Comparison of ENCODE assay signal across 8 mouse cellular contexts in the genomic region with DNA sequence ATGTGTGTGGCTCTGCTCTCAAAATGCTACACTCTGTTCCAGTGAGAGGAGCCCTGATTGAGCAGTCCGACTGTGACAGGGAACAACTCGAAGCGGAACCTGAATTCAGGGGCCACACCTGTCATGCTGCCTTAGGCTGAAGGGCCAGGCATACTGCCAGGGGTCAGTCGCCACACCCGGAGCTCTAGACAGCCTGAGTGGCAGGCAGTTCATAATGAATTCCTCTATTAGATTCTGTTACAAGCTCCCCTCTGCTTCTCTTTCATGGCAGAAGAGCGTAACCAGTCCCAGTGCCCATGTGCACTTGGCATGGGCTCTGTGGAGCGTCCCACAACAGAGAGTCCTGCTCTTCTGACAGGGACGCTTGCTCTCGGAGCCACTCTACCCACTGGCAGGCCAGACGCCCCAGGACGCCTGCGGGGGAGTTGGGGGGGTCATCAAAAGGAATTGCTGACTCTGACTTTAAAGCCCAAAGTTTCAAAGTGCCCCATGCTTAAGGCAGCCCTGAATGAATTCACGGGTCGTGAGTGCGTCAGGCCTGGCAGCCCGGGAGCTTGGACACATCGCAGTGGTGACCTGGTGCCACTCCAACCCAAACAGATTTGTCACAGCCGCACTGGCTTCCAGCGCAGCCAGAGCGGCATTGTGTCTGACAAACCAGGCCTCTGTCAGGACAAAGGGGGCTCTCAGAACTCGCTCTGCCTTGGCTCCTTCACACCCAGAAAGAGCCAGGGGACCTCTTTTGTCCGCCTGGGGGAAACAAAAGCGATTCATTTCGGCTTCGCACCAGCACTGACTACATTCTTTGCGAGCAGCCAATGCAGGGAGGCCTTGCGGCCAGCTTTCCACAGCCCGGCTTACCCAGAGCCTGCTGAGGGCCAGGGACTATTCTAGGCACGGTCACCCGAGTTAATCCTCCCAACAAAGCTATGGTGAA.
A peak's percentile ranks its signal among the peaks of the same experiment; 100 is the strongest.
DNase-seq lines count a peak whose midpoint lies in the region; ATAC-seq and TF ChIP-seq lines count a peak whose summit lies in the region.

No protein-coding gene starts in this region.

- H3K4me2 ChIP-seq in embryonic facial prominence, embryonic 15.5 days (replicated peaks) = no peak overlapping the region
- H3K4me2 ChIP-seq in lung, postnatal 0 days (replicated peaks; ENCODE audit: low read depth, low read length) = no peak overlapping the region

- no peaks in the 10 kb centered on the region for H3K27me3 ChIP-seq in embryonic facial prominence, embryonic 15.5 days
- H3K27me3 ChIP-seq in lung, postnatal 0 days (replicated peaks; ENCODE audit: insufficient read depth, low read length) = no peaks in the 10 kb centered on the region

- no peaks in the 10 kb centered on the region for H3K36me3 ChIP-seq in embryonic facial prominence, embryonic 15.5 days
- no peaks in the 10 kb centered on the region for H3K36me3 ChIP-seq in lung, postnatal 0 days (ENCODE audit: insufficient read depth, low read length)

- TF ChIP-seq CTCF in layer of hippocampus, adult 2 months (conservative IDR thresholded peaks at IDR 0.05) = peak; percentile 42
- TF ChIP-seq CTCF in lung, postnatal 0 days (IDR thresholded peaks at IDR 0.05) = no peak

- WGBS in embryonic facial prominence, embryonic 15.5 days = 24% methylated on average over 30 of the region's 30 CpGs
- WGBS in lung, postnatal 0 days = 43% methylated on average over 30 of the region's 30 CpGs

- no peaks in the 10 kb centered on the region for H3K9me3 ChIP-seq in embryonic facial prominence, embryonic 15.5 days (replicated peaks)
- H3K9me3 ChIP-seq in lung, postnatal 0 days (ENCODE audit: low read length) = no peaks in the 10 kb centered on the region

- DNase-seq in cerebellum, adult 18-20 months = peak; percentile 53 to 59
- peak; percentile 24 to 56 for DNase-seq in heart, adult 9 months (ENCODE audit: low spot score in 2 of 2)
- peak; percentile 66 to 86 for DNase-seq in layer of hippocampus, adult 2 months (ENCODE audit: low spot score in 2 of 2)
- peak; percentile 44 for DNase-seq in lung, postnatal 0 days (ENCODE audit: low spot score)
- DNase-seq in right cerebral cortex, postnatal 25 days = peak; percentile 58
- no peak for DNase-seq in spleen, postnatal 10 days (ENCODE audit: low spot score in 2 of 2)
- no peak for DNase-seq in spleen, postnatal 36 days (ENCODE audit: low spot score in 2 of 2)

- H3K27ac ChIP-seq in embryonic facial prominence, embryonic 15.5 days (replicated peaks) = 0 out of 2 replicates have a peak overlapping the region, but pooled peaks have one; percentile 13
- peak overlapping the region; percentile 55; the same call in 1 of the 2 replicates for H3K27ac ChIP-seq in layer of hippocampus, adult 2 months
- H3K27ac ChIP-seq in lung, postnatal 0 days (ENCODE audit: low read length) = no peak overlapping the region

- ATAC-seq in embryonic facial prominence, embryonic 15.5 days (ENCODE audit: insufficient number of reproducible peaks, low FRiP score, low TSS enrichment, low read depth) = peak; percentile 39
- ATAC-seq in lung, postnatal 0 days = peak; percentile 70

- no peak overlapping the region for H3K4me3 ChIP-seq in embryonic facial prominence, embryonic 15.5 days (replicated peaks)
- H3K4me3 ChIP-seq in layer of hippocampus, adult 2 months = peak overlapping the region; percentile 6; the same call in 1 of the 2 replicates
- no peak overlapping the region for H3K4me3 ChIP-seq in lung, postnatal 0 days (ENCODE audit: low read depth, low read length)

- no peak for TF ChIP-seq EP300 in lung, postnatal 0 days (IDR thresholded peaks at IDR 0.05)

- peaks cover 12% of the 10 kb centered on the region for H3K4me1 ChIP-seq in embryonic facial prominence, embryonic 15.5 days
- 0 out of 2 replicates have a peak, but pooled peaks cover 7% of the 10 kb centered on the region for H3K4me1 ChIP-seq in lung, postnatal 0 days (ENCODE audit: insufficient read depth, low read depth, low read length)

- H3K9ac ChIP-seq in embryonic facial prominence, embryonic 15.5 days = no peak overlapping the region
- H3K9ac ChIP-seq in lung, postnatal 0 days (replicated peaks; ENCODE audit: low read depth) = no peak overlapping the region

Comparison
In these comparisons a context has a peak if more than half of its experiments do, and no peak if none do; other contexts are left out.
1. DNase-seq: peak in cerebellum, adult 18-20 months (2 of 2), heart, adult 9 months (2 of 2), layer of hippocampus, adult 2 months (2 of 2), lung, postnatal 0 days (single experiment) and right cerebral cortex, postnatal 25 days (single experiment); none in spleen, postnatal 10 days (0 of 2) and spleen, postnatal 36 days (0 of 2).